Comparison of ENCODE assay signal across 9 mouse cellular contexts in the genomic region with DNA sequence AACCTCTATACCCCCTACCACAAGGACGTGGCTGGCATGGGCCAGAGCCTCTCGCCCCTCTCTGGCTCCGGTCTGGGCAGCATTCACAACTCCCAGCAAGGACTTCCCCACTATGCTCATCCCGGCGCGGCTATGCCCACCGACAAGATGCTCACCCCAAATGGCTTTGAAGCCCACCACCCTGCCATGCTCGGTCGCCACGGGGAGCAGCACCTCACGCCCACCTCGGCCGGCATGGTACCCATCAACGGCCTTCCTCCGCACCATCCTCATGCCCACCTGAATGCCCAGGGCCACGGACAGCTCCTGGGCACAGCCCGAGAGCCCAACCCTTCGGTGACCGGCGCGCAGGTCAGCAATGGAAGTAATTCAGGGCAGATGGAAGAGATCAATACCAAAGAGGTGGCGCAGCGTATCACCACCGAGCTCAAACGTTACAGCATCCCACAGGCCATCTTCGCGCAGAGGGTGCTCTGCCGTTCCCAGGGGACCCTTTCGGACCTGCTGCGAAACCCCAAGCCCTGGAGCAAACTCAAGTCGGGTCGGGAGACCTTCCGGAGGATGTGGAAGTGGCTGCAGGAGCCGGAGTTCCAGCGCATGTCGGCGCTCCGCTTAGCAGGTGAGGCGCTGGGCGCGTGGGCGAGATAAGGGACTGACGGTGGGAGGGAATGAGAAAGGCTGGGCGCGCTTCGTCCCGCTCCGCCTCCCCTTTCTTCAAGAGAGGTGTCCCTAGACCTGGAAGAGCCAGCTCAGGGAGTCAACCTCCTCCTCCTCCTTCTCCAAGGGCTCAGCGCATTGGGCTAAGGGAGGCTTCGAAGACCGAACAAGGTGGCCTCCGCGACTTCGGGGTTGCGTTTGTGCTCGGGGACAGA. TPM values are rescaled to one million over a fixed set of nuclear protein-coding genes. Genes with fewer than 3 reads are reported as not detected.
A peak's percentile ranks its signal among the peaks of the same experiment; 100 is the strongest.
DNase-seq lines count a peak whose midpoint lies in the region; ATAC-seq and TF ChIP-seq lines count a peak whose summit lies in the region.
"Had no signal": no experiment of that assay in that cellular context is flagged by ENCODE, and none has a peak within 500 bp of the region (broad histone marks: within the 10 kb centered on the region; RNA-seq: fewer than 3 reads in every experiment).

No protein-coding gene starts in this region.

- H3K27me3 ChIP-seq in kidney, postnatal 0 days (ENCODE audit: insufficient read depth, low read length) = peaks cover 92% of the 10 kb centered on the region
- H3K27me3 ChIP-seq in embryonic facial prominence, embryonic 13.5 days = peaks cover 100% of the 10 kb centered on the region
- H3K27me3 ChIP-seq in limb, embryonic 10.5 days (ENCODE audit: low read depth, poor library complexity, severe bottlenecking) = peaks cover 100% of the 10 kb centered on the region
- peaks cover 98% of the 10 kb centered on the region for H3K27me3 ChIP-seq in neural tube, embryonic 12.5 days (replicated peaks)

- peak overlapping the region; percentile 13; the same call in 1 of the 2 replicates for H3K4me3 ChIP-seq in kidney, postnatal 0 days (replicated peaks; ENCODE audit: low read depth, low read length)
- H3K4me3 ChIP-seq in embryonic facial prominence, embryonic 13.5 days = peak overlapping the region; percentile 53; the same call in 1 of the 2 replicates
- H3K4me3 ChIP-seq in limb, embryonic 10.5 days = peak overlapping the region; percentile 59; the same call in 1 of the 2 replicates
- peak overlapping the region; percentile 49 for H3K4me3 ChIP-seq in neural tube, embryonic 12.5 days

- H3K36me3 ChIP-seq in kidney, postnatal 0 days (ENCODE audit: insufficient read depth, low read length) = no peaks in the 10 kb centered on the region
- H3K36me3 ChIP-seq in embryonic facial prominence, embryonic 13.5 days = no peaks in the 10 kb centered on the region
- H3K36me3 ChIP-seq in limb, embryonic 10.5 days = no peaks in the 10 kb centered on the region
- no peaks in the 10 kb centered on the region for H3K36me3 ChIP-seq in neural tube, embryonic 12.5 days

- no peak for ATAC-seq in kidney, postnatal 0 days (replicated peaks; ENCODE audit: low FRiP score, low read depth)
- ATAC-seq in embryonic facial prominence, embryonic 13.5 days (ENCODE audit: insufficient number of reproducible peaks, insufficient read depth, low FRiP score, low TSS enrichment, low read depth) = no peak
- ATAC-seq in neural tube, embryonic 12.5 days (ENCODE audit: low FRiP score, low read depth) = 0 out of 2 replicates have a peak, but pooled peaks have one; percentile 1
- ATAC-seq in monocyte, adult 5-6 weeks (replicated peaks; ENCODE audit: insufficient number of reproducible peaks, low FRiP score, low TSS enrichment, poor library complexity, severe bottlenecking) = no peak
- ATAC-seq: inflammation-experienced regulatory T-cells, adult 6 months had no signal

- no peak for TF ChIP-seq CTCF in kidney, postnatal 0 days (IDR thresholded peaks at IDR 0.05; ENCODE audit: low read depth)

- no peak overlapping the region for H3K27ac ChIP-seq in kidney, postnatal 0 days
- H3K27ac ChIP-seq in embryonic facial prominence, embryonic 13.5 days = no peak overlapping the region
- no peak overlapping the region for H3K27ac ChIP-seq in limb, embryonic 10.5 days
- H3K27ac ChIP-seq in neural tube, embryonic 12.5 days = peak overlapping the region; percentile 37; the same call in 1 of the 2 replicates

- H3K4me2 ChIP-seq in kidney, postnatal 0 days (ENCODE audit: low read length) = peak overlapping the region; percentile 94
- peak overlapping the region; percentile 92 for H3K4me2 ChIP-seq in embryonic facial prominence, embryonic 13.5 days
- H3K4me2 ChIP-seq in neural tube, embryonic 12.5 days (replicated peaks) = peak overlapping the region; percentile 89

- no peak overlapping the region for H3K9ac ChIP-seq in kidney, postnatal 0 days (ENCODE audit: low read depth, low read length)
- no peak overlapping the region for H3K9ac ChIP-seq in embryonic facial prominence, embryonic 13.5 days
- peak overlapping the region; percentile 72 for H3K9ac ChIP-seq in neural tube, embryonic 12.5 days

- under 1% methylated on average over 54 of the region's 56 CpGs for WGBS in kidney, postnatal 0 days
- WGBS in embryonic facial prominence, embryonic 13.5 days = 2% methylated on average over 56 of the region's 56 CpGs
- 2% methylated on average over 56 of the region's 56 CpGs for WGBS in limb, embryonic 10.5 days
- 1% methylated on average over 56 of the region's 56 CpGs for WGBS in neural tube, embryonic 12.5 days

- H3K9me3 ChIP-seq in kidney, postnatal 0 days (replicated peaks; ENCODE audit: low read length) = no peaks in the 10 kb centered on the region
- H3K9me3 ChIP-seq in embryonic facial prominence, embryonic 13.5 days = no peaks in the 10 kb centered on the region
- H3K9me3 ChIP-seq in limb, embryonic 10.5 days (replicated peaks) = no peaks in the 10 kb centered on the region
- H3K9me3 ChIP-seq in neural tube, embryonic 12.5 days = no peaks in the 10 kb centered on the region

- no peak for DNase-seq in kidney, postnatal 0 days (ENCODE audit: low spot score)
- DNase-seq in kidney, adult 9 months = no peak
- peak; percentile 67 for DNase-seq in limb, embryonic 10.5 days (ENCODE audit: low spot score)
- no peak for DNase-seq in spleen, postnatal 36 days (ENCODE audit: low spot score in 2 of 2)
- DNase-seq in urinary bladder, adult 18-20 months (ENCODE audit: low spot score in 2 of 2) = no peak

- 0 out of 2 replicates have a peak, but pooled peaks cover 16% of the 10 kb centered on the region for H3K4me1 ChIP-seq in kidney, postnatal 0 days (replicated peaks; ENCODE audit: insufficient read depth, low read length)
- peaks cover 29% of the 10 kb centered on the region for H3K4me1 ChIP-seq in embryonic facial prominence, embryonic 13.5 days
- H3K4me1 ChIP-seq in limb, embryonic 10.5 days = peaks cover 28% of the 10 kb centered on the region
- H3K4me1 ChIP-seq in neural tube, embryonic 12.5 days = peaks cover 41% of the 10 kb centered on the region

RNA-seq across cellular contexts. Expression of gene Onecut1, which starts 1.3 kb away (rescaled TPM):
- polyA plus RNA-seq in kidney, postnatal 0 days (2015; fragmentation: Nextera tagmentation; extraction: Ambion mirVana) = not detected in 2 replicates
- not detected in 2 replicates for polyA plus RNA-seq in embryonic facial prominence, embryonic 13.5 days (2015; fragmentation: Nextera tagmentation; extraction: Ambion mirVana)
- polyA plus RNA-seq in limb, embryonic 10.5 days (2016; fragmentation: Nextera tagmentation; extraction: Ambion mirVana) = 0.08 TPM in 1 of 2 replicates, not detected in the other
- 7.3 and 7.7 TPM in 2 replicates for polyA plus RNA-seq in neural tube, embryonic 12.5 days (2016; fragmentation: Nextera tagmentation; extraction: Ambion mirVana)
- total RNA-seq in monocyte, adult 5-6 weeks (2017) = not detected in 3 replicates
- polyA plus RNA-seq: inflammation-experienced regulatory T-cells, adult 6 months had no signal
